Mouse (Mus musculus) limb, embryonic 15.5 days (tissue): ENCODE data around the gene Aldh3b3. TPM values are rescaled to one million over a fixed set of nuclear protein-coding genes. Genes with fewer than 3 reads are reported as not detected.
"Not testable (repeated sequence)": the region's sequence is repeated elsewhere in the genome, so short reads cannot be mapped to it uniquely, and the experiment has no call there.

ENCODE experiments used
- ATAC-seq: fragments of 200-750 bp; cut with Nextera tagmentation; 2 replicates; pipeline ENCODE4 v1.8.0; 2017; ENCODE audit warnings: low read depth, moderate TSS enrichment; ENCODE audit not compliant: insufficient number of reproducible peaks, low FRiP score, low TSS enrichment
- H3K27ac ChIP-seq: fragments of 300-500 bp; sonication (generic); 2 replicates; pipeline ENCODE4 v1.5.1; 2015; ENCODE audit warnings: moderate library complexity, mild to moderate bottlenecking, inconsistent platforms
- H3K27me3 ChIP-seq: fragments of 300-500 bp; sonication (generic); 2 replicates; pipeline ENCODE4 v1.6.1; 2015; ENCODE audit warnings: inconsistent platforms
- H3K36me3 ChIP-seq: fragments of 300-500 bp; sonication (generic); 2 replicates; pipeline ENCODE4 v1.6.1; 2015; ENCODE audit warnings: inconsistent platforms
- H3K4me1 ChIP-seq: fragments of 300-500 bp; sonication (generic); 2 replicates; pipeline ENCODE4 v1.6.1; 2015; ENCODE audit warnings: inconsistent platforms
- H3K4me2 ChIP-seq: fragments of 300-500 bp; sonication (generic); 2 replicates; pipeline ENCODE4 v1.6.1; 2015; ENCODE audit warnings: mild to moderate bottlenecking, inconsistent platforms
- H3K4me3 ChIP-seq: fragments of 300-500 bp; sonication (generic); 2 replicates; pipeline ENCODE4 v1.5.1; 2015; ENCODE audit warnings: mild to moderate bottlenecking, inconsistent platforms
- H3K9ac ChIP-seq: fragments of 300-500 bp; sonication (generic); 2 replicates; pipeline ENCODE4 v1.6.1; 2015; ENCODE audit warnings: inconsistent platforms
- H3K9me3 ChIP-seq: fragments of 300-500 bp; sonication (generic); 2 replicates; pipeline ENCODE4 v1.6.1; 2016; ENCODE audit warnings: inconsistent platforms
- WGBS: fragments of 180-500 bp; shearing (Covaris S2); methylation state at CpG from one replicate; pipeline ENCODE4 v1.1.7; 2015; 5-methylcytosine and 5-hydroxymethylcytosine counted together
- polyA plus RNA-seq: library from polyadenylated mRNA; unstranded; fragments of >200 nt; fragmentation: Nextera tagmentation; extraction: Ambion mirVana; gene quantifications from 2 replicates; pipeline ENCODE4 v1.2.1, GENCODE M21; 2015

Gene Aldh3b3
- polyA plus RNA-seq, 1 experiment from 2014 or later = 3.7 TPM

DNA sequence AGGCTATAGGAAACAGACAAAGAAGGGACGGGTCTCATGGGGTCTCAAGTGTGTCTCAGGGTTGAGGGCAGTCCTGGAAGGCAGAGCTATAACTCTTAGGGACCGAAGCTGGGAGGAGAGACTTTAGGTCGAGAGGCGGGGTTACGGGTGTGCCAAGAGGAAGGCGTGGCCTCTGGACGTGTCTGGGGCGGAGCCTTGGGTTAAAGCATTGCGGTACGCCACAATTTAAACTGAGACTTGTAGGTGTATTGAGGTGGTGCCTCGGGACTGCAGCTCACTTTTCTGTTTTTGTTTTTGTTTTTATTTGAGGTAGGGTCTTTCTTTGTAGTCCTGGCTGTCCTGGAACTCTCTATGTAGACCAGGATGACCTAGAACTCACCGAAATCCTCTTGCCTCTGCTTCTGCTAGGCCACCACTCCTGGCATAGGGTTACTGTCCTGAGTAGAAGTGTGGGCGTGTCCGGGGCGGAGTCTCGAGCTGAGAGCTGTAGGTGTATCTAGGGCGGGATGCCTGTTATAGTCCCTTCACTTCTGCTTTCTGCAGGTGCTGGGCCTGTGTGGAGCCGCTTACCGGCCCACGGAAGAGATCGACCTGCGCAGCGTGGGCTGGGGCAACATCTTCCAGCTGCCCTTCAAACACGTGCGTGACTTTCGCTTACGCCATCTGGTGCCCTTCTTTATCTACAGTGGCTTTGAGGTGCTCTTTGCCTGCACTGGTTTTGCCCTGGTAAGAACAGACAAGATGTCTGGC lies 15.3 kb upstream of the Aldh3b3 start:
- Histone ChIP-seq H3K4me1 (peaks cover 7% of the 10 kb centered on the region), H3K36me3 (no peaks in the 10 kb centered on the region), H3K4me2 (peak overlapping the region; percentile 30), H3K27ac (no peak overlapping the region), H3K9ac (no peak overlapping the region), H3K27me3 (0 out of 2 replicates have a peak, but pooled peaks cover 5% of the 10 kb centered on the region), H3K4me3 (no peak overlapping the region), H3K9me3 (no peaks in the 10 kb centered on the region)
- 24% methylated on average over 27 of the region's 27 CpGs for WGBS
- 0 out of 2 replicates have a peak, but pooled peaks have one; percentile 20 for ATAC-seq

DNA sequence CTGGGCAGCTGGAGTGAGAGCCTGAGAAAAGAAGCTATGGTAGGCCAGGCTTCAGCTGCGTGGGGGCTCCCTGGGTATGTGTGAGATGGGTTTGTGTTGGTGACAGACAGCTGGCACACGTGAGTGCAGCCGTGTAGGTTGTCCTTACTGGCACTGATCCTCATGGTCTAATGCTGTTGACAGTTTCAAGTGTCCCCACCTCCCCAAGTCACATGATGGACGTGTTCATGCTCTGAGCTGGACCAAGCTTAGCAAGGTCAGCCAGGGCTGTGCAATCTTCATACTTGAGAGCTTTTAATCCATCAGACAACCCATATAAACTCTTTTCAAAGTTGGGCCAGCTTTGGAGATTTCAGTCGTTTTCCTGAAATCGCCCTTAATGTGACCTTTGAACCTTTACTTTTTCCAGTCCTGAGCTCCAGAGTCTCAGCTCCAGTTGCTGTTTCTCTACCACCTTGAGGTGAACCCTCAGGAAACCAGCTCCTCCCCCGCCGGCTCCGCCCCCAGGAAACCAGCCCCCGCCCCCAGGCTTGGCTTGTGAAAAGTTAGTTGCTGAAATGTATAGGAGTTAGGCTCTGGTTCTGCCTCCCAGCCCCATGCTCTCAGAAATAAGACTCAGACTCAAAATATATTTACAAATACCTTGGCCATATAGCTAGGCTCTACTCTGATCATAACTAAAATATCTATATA lies 12.4 kb upstream of the Aldh3b3 start:
- WGBS = 29% methylated on average over 10 of the region's 10 CpGs
- Histone ChIP-seq H3K4me1 (peaks cover 7% of the 10 kb centered on the region), H3K4me2 (no peak overlapping the region), H3K4me3 (no peak overlapping the region), H3K27me3 (0 out of 2 replicates have a peak, but pooled peaks cover 5% of the 10 kb centered on the region), H3K9ac (no peak overlapping the region), H3K36me3 (no peaks in the 10 kb centered on the region), H3K9me3 (no peaks in the 10 kb centered on the region), H3K27ac (no peak overlapping the region)
- ATAC-seq = no peak

DNA sequence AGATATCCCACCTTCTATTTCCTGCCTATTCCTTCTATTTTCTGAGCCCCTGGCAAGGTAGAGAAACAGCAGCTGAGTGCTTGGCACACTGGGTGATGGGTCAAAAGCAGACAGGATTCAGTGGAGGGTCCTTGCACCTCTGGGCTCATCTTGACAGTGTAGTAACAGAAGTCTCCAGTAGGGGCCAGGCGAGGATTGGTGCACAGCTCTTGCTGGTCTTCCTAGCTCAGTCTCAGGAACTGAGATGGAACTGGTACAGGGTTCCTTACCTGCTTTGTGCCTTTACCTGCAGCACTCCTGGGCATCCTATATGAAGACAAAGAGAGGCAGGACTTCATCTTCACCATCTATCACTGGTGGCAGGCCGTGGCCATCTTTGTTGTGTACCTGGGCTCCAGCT lies 11.7 kb upstream of the Aldh3b3 start:
- H3K27ac ChIP-seq = no peak overlapping the region
- H3K4me3 ChIP-seq = no peak overlapping the region
- no peak for ATAC-seq
- no peak overlapping the region for H3K4me2 ChIP-seq
- H3K9ac ChIP-seq = no peak overlapping the region
- H3K36me3 ChIP-seq = no peaks in the 10 kb centered on the region
- no peaks in the 10 kb centered on the region for H3K9me3 ChIP-seq
- 0 out of 2 replicates have a peak, but pooled peaks cover 5% of the 10 kb centered on the region for H3K27me3 ChIP-seq
- H3K4me1 ChIP-seq = peaks cover 7% of the 10 kb centered on the region
- 20% methylated on average over 2 of the region's 2 CpGs for WGBS

DNA sequence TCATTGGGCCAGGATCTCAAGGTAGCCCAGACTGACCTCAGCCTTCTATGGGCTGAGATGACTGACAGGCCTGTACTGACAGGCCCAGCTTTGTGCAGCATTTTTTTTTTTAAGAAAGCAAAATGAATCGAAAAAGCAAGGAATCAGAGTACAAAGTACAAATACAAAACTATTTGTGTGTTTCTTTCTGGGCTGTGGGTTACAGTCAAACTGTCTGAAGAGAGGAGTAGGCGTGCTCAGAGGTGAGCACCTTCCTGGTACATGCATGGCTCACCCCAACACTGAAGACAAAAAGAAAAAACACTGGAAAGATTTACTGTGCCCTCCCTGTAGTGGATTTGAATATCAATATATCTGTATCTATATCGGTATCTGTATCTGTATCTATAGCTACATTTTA lies 10.6 kb upstream of the Aldh3b3 start:
- H3K4me2 ChIP-seq = no peak overlapping the region
- no peak overlapping the region for H3K4me3 ChIP-seq
- H3K36me3 ChIP-seq = no peaks in the 10 kb centered on the region
- H3K27ac ChIP-seq = no peak overlapping the region
- no peak overlapping the region for H3K9ac ChIP-seq
- WGBS = 76% methylated on average over 3 of the region's 3 CpGs
- H3K9me3 ChIP-seq = no peaks in the 10 kb centered on the region
- no peak for ATAC-seq
- H3K4me1 ChIP-seq = peaks cover 7% of the 10 kb centered on the region
- 0 out of 2 replicates have a peak, but pooled peaks cover 5% of the 10 kb centered on the region for H3K27me3 ChIP-seq

DNA sequence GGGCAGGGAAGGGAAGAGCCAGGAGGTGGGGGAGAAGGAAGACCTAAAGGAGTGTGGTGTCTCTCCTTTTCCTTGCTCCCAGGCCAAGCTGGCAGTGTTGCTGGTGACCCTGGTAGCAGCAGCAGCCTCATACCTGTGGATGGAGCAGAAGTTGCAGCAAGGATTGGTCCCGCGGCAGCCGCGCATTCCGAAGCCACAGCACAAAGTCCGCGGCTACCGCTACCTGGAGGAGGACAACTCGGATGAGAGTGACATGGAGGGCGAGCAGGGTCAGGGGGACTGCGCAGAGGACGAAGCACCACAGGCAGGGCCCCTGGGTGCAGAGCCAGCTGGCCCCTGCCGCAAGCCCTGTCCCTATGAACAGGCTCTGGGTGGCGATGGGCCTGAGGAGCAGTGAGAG lies 9.9 kb upstream of the Aldh3b3 start:
- H3K9ac ChIP-seq = no peak overlapping the region; the same call in 1 of the 2 replicates
- WGBS = 63% methylated on average over 14 of the region's 14 CpGs
- H3K9me3 ChIP-seq = no peaks in the 10 kb centered on the region
- H3K4me1 ChIP-seq = no peaks in the 10 kb centered on the region; the same call in 1 of the 2 replicates
- H3K4me2 ChIP-seq = no peak overlapping the region
- no peaks in the 10 kb centered on the region for H3K36me3 ChIP-seq
- no peak for ATAC-seq
- 0 out of 2 replicates have a peak, but pooled peaks cover 5% of the 10 kb centered on the region for H3K27me3 ChIP-seq
- no peak overlapping the region for H3K27ac ChIP-seq
- H3K4me3 ChIP-seq = no peak overlapping the region

DNA sequence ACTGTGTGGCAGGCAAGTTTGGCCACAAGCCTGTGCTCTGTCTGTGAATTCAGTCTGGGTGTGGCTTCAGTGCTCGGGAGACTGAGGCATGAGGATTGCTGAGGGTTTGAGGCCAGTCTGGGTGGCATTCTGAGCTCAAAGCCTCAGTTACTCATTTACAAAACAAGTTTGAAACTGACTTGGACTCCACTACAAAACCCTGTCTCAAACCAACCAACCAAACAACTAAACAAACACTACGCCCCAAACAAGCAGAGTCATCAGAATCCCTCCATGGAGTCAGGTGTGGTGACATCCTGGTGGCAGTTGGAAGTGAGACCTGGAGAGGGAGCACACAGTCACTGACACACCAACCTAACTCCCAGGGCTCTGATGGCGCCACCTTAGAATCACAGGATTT lies 8.1 kb upstream of the Aldh3b3 start:
- Histone ChIP-seq H3K4me2 (no peak overlapping the region), H3K9me3 (no peaks in the 10 kb centered on the region), H3K27me3 (no peaks in the 10 kb centered on the region), H3K27ac (no peak overlapping the region), H3K9ac (no peak overlapping the region), H3K36me3 (no peaks in the 10 kb centered on the region), H3K4me1 (no peaks in the 10 kb centered on the region; the same call in 1 of the 2 replicates), H3K4me3 (no peak overlapping the region)
- 75% methylated on average over 3 of the region's 3 CpGs for WGBS
- ATAC-seq = no peak

DNA sequence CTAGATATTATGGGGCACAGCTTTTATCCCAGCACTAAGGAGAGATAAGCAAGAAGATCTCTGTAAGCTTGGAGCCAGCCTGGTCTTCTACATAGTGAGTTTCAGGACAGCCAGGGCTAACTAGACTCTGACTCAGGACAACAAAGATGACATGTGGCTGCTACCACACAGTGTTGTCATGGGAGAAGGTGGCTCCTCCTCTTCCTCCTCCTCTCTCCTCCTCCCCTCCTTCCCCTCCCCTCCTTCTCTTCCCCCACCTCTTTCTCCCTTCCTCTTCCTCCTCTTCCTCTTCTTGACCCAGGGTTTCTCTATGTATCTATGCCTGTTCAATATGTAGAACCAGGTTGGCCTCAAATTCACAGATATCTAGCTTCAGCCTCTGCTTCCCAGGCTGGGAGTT lies 7.0 kb upstream of the Aldh3b3 start:
- Histone ChIP-seq H3K4me3 (no peak overlapping the region), H3K36me3 (no peaks in the 10 kb centered on the region), H3K9ac (no peak overlapping the region), H3K4me2 (no peak overlapping the region), H3K27ac (no peak overlapping the region), H3K4me1 (no peaks in the 10 kb centered on the region), H3K9me3 (no peaks in the 10 kb centered on the region), H3K27me3 (no peaks in the 10 kb centered on the region)
- no peak for ATAC-seq

DNA sequence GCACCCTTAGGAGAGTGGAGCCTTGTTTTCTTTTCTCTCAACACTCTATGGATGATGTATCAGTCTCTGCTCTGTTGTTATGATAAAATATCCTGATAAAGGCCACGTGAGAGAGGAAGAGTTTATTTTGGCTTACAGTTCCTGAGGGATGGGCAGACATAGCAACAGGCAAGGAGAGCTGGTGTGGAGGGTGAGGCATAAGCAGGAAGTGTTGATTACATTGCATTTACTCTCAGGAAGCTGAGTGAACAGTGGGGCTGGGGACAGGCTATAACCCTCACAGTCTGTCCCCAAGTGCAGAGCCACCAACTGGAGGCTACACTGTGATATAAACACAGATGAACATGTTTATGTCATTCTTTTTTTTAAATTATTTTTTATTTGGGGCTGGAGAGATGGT lies 6.3 kb upstream of the Aldh3b3 start:
- Histone ChIP-seq H3K9ac (no peak overlapping the region), H3K27me3 (no peaks in the 10 kb centered on the region), H3K36me3 (no peaks in the 10 kb centered on the region), H3K9me3 (no peaks in the 10 kb centered on the region), H3K4me2 (no peak overlapping the region), H3K4me1 (no peaks in the 10 kb centered on the region), H3K4me3 (no peak overlapping the region), H3K27ac (no peak overlapping the region)
- ATAC-seq = no peak
- WGBS = 50% methylated on average over 1 of the region's 1 CpGs

DNA sequence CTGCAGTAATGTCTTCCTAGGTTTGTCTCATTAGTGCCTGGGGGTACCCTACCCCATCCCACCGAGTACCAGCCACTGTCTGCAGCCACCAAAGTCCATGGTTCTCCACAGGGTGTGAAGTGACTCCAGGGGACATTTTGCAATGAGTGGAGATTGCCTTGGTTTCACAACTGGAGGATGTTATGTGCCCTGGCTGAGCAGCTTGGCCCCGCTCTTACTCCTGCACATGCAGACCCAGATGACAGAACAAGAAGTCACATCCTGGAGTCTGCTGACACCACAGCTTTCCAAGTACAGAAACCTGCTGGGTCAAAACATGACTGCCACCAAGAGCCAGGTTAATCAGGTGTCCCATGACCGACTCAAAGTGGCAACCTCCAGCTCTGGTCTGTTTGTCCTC lies 3.4 kb upstream of the Aldh3b3 start:
- H3K4me1 ChIP-seq = peaks cover 4% of the 10 kb centered on the region
- no peaks in the 10 kb centered on the region for H3K9me3 ChIP-seq
- WGBS = 76% methylated on average over 3 of the region's 3 CpGs
- ATAC-seq = no peak
- no peak overlapping the region for H3K4me2 ChIP-seq
- no peaks in the 10 kb centered on the region for H3K36me3 ChIP-seq
- no peak overlapping the region for H3K27ac ChIP-seq
- no peak overlapping the region for H3K9ac ChIP-seq
- H3K27me3 ChIP-seq = no peaks in the 10 kb centered on the region
- no peak overlapping the region for H3K4me3 ChIP-seq

DNA sequence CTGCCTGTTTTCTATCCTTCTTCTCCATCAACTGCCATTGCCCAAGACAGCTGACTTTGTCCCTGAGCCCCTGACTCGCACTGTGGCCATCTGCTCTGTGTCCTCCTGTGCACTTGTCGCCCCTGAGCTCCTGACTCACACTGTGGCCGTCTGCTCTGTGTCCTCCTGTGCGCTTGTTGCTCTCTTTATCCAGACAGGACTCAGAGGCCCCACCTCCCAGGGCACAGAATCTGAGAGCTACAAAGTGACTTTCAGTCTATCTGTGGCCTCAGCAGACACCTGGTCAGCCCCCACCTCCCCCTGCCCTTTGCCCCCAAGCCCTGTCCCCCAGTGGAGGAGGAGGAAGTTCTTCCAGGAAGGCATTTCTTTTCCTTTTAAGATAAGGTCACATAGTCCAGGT lies 2.6 kb upstream of the Aldh3b3 start:
- Histone ChIP-seq H3K9ac (no peak overlapping the region), H3K27me3 (no peaks in the 10 kb centered on the region)

DNA sequence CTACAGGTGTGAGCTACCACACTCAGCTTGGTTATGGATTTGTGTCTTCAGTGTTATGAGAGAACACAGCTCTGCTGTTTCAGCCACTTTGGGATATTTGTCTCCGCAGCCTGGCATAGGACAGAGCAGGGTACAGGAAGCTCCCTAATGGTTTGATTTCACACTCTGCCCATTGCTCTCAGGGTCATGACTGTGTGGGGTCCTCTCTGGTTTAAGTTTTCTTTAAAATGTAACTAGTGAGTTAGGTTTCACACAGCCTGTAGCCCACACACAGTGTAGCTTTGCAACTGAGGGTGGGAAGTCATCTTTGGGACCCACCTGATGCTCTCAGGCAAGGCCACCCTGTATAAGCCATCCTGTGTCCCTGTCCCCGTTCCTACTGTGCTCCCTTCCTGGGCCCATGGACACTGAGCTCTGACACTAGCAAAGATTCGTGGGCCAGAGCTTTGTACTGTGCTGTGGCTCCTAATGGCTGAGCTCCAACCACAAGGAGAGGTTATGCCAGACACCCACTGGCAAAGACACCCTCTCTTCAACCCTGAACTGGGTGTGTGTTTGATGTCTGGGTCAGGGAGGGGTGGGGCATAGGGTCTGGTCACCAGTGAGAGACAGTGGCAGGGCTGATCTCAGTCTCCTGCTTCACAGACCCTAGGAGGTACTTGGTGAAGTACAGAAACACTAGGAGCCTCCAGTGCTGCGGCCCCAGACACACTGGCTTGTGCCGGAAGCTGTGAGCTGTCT lies 979 bp upstream of the Aldh3b3 start:
- H3K27ac ChIP-seq, H3K9ac ChIP-seq, H3K36me3 ChIP-seq, H3K4me1 ChIP-seq, H3K9me3 ChIP-seq, H3K4me3 ChIP-seq, H3K27me3 ChIP-seq, ATAC-seq, H3K4me2 ChIP-seq: not testable (repeated sequence)
- WGBS = 78% methylated on average over 5 of the region's 5 CpGs

More for the DNA sequence above, 2.6 kb upstream of the Aldh3b3 start:
- H3K27ac ChIP-seq = no peak overlapping the region
- H3K36me3 ChIP-seq = no peaks in the 10 kb centered on the region
- H3K9me3 ChIP-seq = no peaks in the 10 kb centered on the region
- H3K4me3 ChIP-seq = no peak overlapping the region
- H3K4me2 ChIP-seq = no peak overlapping the region
- ATAC-seq = no peak
- H3K4me1 ChIP-seq = peaks cover 4% of the 10 kb centered on the region
- WGBS = 51% methylated on average over 4 of the region's 4 CpGs

DNA sequence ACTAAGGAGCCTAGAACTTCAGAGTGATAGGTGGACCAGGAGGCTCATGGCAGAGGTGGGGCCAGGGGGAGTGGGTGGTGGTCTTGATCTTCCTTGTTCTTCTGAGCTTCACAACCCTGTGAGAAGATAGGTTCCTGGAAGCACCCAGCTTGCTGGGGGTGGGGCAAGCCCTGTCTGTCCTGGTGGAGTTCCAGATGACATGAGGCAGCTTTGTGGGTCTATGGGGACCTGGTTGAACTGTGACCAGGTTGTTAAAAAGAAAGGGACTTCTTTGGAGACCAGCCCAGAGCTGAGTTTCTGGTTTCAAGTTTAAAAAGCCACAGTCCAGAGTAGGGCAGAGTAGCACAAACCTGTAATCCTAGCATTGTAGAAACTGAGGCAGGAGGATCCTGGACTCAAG lies 585 bp downstream of the Aldh3b3 start:
- Histone ChIP-seq H3K9ac (no peak overlapping the region), H3K4me3 (no peak overlapping the region), H3K36me3 (no peaks in the 10 kb centered on the region), H3K9me3 (no peaks in the 10 kb centered on the region), H3K4me1 (peaks cover 4% of the 10 kb centered on the region), H3K4me2 (no peak overlapping the region), H3K27ac (no peak overlapping the region), H3K27me3 (no peaks in the 10 kb centered on the region)
- ATAC-seq = no peak
